Mouse (Mus musculus): ENCODE data around the gene Zfp385b. TPM values are rescaled to one million over a fixed set of nuclear protein-coding genes. Genes with fewer than 3 reads are reported as not detected.

Gene Zfp385b
- 3.0 and 4.1 TPM in 2 replicates for polyA plus RNA-seq (2012; rRNA removed; ENCODE audit: low replicate concordance)

DNA sequence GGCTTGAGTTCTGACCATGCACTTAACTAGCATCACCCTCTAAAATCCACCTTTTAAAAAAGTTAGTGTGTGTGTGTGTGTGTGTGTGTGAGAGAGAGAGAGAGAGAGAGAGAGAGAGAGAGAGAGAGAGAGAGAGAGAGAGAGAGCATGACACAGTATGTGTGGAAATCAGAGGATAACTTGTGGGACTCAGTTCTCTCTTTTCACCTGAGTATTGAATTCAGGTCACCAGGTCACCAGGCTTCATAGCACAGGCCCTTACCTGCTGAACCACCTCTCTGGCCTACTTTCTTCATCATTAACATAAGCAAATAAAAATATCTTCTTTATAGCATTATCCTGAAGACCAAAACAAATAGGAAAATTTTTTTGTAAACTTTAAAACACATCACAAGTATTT is at the start of gene Zfp385b:
Zfp385b (minus strand) TSS at position 101 of the 400 bp plus-strand sequence.

Other genes with a start within 250 kb of the Zfp385b start
- 4.0 and 5.9 TPM in 2 replicates for gene Cwc22, start 126.7 kb upstream of the Zfp385b start, polyA plus RNA-seq (2012; rRNA removed; ENCODE audit: low replicate concordance)

Measured in subcutaneous adipose tissue, adult 2 months (tissue).